Mouse (Mus musculus): ENCODE results near the gene Nedd9.

DNA sequence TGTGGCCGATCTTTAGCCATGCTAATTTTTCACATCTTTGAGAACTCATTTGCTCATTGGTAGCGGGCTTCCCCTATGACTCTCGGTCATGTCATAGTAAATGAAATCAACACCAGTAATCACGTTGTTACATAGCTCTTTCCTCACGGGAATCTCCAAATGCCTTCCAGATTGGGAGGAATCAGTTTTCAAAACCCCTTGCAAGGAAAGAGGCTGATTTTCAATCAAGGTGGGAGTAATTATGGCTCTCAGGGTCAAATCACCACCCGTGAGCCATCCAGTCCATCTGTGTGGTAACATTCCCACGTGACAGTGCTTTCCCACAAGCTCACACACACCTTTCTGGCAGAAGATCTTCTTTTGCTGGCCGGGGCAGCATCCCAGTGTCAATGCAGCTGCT is 27.8 kb upstream of the Nedd9 start:
- TF ChIP-seq CTCF (IDR thresholded peaks at IDR 0.05; ENCODE audit: low read depth, low read length): no peak
- no peak for TF ChIP-seq TAL1 (conservative IDR thresholded peaks at IDR 0.05; ENCODE audit: low read depth, low read length)
- TF ChIP-seq GATA1 (IDR thresholded peaks at IDR 0.05; ENCODE audit: borderline replicate concordance, low read length): no peak
